Mouse (Mus musculus) ES-CJ7 (cell line): Measurements from ENCODE around the gene Plb1.

Experiments used
- DNase-seq: peaks from one replicate; pipeline ENCODE4 v3.0.0; 2011; ENCODE audit warnings: low read depth, low spot score

Gene Plb1

DNA sequence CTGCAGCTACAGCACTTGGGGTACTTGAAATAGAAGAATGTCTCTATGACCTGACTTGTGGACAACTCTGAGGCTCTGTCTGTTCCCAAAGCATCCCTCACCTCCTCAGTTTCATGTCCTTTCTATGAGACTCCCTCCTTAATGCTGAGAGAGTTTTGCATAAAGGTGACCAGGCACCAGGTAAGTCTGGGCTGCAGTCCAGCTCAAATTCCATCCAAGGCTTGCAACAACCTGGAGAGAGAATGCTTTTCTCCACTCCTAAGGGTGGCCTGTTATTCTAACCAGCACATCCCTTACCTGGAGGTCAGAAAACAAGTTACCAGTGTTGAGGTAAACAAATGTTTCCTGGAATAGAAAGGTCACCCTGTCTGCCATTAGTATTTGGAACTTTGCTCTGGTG is 159.8 kb downstream of the Plb1 start:
- DNase-seq = no peak

DNA sequence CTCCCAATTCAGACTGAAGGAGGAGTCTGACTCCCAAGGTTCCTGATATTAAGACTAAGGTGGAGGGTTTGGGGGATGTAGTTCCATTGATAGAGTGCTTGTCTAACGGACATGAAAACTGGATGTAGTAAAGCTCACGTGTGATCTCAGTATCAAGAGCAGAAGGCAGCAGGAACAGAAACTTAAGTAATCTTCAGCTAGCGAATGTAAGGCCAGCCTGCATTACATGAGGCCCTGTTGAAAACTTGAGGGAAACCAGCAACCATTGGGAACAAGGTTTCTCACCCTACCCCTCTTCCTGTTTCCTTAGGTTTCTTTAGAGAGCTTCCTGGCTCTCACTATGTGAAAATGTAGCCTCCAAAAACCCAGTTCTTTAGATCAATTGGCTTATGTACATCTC is 162.1 kb downstream of the Plb1 start:
- no peak for DNase-seq

DNA sequence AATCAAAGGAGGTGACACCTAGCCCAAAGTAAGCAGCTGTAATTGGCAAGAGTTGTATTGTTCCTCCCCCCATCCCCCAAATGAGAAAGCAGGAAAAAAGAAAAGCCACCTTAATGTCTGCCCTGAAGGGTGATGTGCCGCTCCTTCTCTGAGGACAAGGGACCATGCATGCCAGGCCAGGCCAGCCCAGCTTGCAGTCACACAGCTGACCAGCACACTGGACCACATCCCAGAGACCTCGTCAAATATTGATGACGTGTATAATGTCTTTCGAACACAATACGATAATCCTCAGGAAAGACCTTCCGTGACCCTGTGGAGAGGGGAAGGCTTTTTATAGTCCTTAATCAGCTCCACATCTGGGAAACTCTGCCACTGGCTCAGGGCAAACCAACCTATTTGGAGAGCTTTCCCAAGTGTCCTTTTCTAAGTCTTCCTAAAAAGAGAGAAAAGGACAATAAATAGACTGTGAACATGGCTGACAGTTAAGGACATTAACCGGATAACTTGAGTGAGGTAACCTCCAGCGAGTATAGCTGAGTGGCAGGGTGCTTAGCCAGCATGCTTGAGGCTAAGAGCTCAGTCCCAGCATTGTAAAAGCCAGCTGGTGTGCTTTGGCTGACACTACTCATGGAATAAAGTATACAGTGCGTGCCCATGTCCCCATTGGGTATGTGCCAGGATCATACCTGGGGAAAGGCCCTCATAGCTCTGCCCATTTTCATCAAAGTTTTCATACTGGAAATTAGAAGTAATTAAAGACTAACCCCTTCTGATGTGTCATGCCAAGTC is 162.8 kb downstream of the Plb1 start:
- DNase-seq = no peak

DNA sequence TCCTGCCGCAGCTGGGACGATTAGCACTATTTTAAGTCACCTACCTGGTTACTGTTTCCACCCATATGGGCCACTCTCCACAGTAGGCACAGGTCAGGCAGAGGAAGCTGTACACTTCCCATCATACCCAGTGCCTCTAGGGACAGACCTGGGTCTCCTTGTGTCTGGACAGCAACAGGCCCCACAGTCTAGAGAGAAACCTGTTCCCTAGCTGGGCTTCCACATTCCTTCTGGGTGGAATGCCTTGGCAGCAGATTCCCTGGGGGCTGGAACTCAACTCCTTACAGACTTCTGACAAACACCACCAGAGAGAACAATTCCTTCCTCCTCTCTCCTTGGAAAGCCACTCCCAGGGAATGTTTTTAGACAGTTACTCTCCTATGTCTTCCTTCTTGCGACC is 165.2 kb downstream of the Plb1 start:
- no peak for DNase-seq

DNA sequence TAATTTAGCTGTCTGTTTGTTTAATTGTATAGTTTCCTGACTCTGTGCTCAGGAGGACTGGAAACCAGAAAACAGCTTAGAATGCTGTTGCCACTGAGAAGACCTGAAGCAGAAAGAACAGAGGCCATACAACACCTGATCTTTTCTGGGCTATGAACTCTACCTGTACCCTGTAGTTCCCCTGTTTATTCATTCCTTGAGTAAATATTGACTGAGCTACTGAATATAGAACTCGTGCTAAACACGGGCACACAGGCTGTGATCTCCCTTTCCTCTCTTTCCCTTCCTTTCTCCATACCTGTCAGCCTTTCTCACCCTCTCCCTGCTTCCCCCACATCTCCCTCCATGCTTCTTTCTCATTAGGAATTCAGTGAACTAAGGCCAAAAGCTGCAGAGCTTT is 168.4 kb downstream of the Plb1 start:
- DNase-seq = no peak

DNA sequence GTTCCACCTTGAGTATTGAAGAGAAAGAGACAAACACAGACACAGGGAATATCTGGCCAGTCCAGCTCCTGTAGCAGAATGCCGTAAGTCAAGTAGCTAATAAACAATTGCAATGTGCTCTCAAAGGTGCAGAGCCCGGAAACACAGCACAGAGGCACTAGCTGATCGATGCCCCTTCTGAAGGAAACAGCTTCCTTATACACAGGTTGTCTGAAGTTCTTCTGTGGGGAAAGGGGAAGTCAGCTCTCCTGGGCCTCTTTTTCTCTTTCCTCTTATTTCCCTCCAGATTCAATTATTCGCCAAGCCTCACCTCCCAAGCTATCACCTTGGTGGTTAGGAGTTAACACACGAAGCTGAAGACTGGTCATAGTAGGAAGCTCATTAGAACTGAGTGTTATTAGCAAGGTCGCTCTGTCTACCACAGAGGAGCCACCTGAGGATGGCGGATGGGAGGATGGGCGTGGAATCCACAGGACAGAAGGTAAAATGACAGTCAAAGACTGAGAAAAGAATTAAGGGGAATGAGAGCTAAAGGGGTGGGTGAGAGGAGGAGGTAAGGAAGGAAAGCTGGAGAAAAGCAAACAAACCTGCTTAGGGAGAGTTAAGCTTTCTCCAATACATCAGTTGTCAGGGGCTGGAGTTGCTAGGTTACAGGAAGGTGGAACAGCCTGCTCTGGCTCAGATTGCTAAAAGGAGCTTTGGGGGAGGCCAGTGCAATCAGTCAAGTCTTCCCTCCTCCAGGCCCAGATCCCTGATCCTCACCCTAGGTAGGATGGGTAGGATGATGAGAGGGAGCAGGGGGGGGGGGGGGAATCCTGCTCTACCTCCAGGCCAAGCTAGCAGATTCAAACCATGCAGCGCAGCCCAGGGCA is 170.8 kb downstream of the Plb1 start:
- no peak for DNase-seq

DNA sequence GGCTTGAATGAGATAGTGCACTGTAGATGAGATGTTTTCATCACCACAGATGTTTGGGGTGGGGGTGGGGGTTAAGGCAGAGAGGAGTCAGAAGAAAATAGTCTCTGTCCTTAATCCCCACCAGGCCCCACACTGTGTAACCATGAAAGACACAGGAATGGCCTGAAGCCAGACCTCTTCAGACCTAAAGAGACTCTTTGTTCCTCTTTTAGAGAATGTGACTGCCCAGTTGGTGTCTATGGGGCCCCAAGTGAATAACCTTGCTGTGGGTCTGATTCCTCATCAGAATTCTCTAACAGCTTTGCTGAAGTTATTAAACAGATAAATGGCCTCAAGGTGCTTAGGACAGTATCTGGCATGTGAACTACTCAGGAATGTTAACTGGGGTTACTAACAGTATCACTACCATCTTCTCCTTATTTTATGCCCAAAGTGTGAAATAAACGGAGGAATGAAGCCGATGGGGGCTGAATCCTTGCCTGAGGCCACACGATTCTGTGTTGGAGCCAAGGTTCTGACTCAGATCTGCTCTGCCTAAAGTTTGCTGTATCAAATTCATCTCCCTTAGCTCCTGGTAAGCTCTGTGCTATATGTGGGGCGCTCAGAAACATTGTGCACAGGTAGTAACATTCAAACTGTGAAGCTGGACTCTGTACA is 172.8 kb downstream of the Plb1 start:
- no peak for DNase-seq

DNA sequence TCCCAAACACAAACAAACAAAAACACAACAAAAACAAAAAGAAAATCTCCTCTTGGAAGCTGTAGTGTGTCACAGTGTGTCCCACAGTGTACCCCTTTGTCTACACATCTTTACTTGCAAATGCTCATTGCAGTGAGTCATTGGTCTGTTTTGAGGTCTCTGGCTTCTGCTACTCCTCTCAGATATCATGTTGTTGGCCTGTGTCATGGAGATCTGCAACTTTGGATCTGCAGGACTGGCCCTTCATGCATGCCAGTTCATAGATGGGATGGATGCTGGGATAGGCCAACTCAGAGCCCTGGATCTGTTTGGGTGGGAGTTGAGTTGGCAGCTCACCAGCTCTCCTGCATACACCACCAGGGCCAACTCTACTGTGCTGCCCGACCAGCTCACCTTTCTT is 176.3 kb downstream of the Plb1 start:
- no peak for DNase-seq

DNA sequence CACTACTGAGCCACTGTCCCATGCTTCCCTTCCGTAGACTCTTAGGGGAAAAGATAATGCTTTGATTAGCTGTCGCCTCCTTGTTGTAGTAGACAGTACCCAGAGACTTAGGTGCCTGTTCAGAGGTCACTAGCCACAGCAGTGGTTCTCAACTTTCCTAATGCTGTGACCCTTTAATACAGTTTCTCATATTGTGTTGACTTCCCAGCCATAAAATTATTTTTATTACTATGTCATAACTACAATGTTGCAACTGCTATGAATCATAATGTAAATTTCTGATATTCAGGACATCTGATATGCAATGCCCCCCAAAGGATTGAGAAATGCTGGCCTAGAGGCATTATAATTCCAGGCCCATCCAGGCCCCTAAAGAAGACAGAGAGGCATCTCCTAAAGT is 177.2 kb downstream of the Plb1 start:
- DNase-seq = no peak

DNA sequence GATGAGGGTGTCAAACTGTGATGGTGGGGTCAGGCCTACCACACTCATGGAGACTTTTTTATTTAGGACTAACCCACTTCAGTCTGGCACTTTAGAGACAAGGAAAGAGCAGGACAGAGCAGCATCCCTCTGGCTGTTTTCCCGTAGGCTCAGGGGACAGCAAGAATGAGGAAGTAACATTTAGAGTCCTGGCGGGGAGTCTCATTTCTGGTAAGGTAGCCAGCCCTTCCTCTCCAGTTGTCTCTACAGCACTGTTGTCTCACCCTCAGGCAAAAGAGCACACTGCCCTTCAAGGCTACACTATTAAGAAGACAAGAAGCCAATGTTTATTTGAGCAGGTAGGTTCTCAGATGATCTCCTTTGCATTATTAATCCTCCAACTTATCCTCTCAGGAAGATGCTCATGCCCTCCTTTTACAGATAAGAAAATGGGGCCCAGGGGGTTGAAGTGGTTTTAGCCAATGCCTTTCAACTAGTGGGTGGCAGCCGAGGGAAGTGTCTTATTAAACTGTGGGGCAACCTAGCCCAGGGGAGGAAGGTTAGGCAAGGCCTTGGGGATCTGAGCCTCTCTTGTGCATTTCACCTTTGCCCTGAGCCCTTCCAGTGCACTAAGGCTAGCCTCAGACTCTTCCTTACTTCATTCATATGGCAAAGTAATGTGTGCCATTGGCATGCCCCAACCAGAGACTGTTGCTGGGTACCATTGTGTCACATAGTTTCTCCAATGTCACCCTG is 178.6 kb downstream of the Plb1 start:
- no peak for DNase-seq

DNA sequence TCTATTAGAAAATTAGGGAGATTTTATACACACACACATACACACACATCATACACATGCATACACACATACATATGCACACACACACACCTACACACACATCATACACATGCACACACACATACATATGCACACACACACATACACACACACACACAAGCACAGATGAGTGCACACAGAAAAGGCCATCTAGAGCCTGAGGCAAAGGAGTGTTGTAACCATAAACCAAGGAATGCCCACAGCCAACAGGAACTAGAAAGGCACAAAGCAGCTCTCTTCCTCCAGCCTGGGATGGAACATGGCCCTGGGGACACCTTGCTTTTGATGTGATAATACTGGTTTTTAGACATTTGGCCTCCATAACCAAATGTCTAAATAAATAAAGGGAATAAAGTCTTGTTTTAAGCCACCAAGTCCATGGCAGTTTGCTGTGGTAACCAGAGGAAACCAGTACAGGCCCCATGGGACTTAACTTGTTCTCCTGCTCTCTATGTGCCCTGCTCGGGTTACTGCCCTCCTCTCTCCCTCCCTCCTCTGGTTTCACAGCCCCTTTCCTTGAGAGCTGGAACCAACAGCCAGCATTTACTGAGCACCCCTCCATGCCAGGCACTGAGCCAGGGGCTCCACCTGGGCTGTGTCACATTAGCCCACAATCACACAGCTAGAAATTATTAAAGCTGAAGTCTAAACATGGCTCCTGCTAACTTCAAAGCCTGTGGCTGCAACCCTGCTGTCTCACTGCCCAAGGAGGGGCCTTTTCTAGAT is 179.9 kb downstream of the Plb1 start:
- no peak for DNase-seq

DNA sequence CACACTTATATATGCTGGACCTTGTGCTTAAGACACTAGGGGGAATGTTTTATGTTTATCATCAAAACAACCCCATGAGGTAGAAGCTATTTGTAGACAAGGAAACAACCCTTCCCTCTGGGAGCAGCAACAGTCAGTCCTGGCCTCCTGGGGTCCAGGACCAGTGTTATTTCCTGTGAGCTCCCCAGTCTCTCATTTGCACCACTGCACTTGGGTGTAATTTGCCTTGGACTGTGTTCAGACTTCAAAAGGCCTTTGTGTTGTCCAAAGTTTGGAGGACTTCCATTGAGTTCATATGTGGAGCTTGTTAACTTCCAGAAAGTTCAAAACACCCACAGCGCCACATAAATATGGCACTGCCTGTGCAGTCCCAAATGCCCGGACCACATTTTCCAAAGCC is 180.6 kb downstream of the Plb1 start:
- DNase-seq = no peak

DNA sequence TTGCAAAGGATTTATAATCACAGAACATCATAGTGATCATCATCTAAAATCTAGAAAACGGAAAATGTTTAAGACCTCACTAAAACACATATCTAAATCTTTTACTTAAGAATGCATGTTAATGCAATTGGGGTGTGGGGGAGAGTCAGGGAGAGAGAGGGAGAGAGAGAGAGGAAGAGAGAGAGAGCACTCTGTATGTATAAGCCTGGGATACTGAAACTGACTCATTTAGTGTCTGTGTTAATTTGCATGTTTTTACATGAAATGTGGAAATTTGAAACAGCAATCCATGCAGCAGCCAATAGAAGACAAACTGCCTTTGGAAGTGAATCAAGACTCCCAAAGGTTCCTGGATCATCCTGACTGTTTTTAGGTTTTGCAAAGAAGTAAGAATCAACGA is 181.1 kb downstream of the Plb1 start:
- DNase-seq = no peak

DNA sequence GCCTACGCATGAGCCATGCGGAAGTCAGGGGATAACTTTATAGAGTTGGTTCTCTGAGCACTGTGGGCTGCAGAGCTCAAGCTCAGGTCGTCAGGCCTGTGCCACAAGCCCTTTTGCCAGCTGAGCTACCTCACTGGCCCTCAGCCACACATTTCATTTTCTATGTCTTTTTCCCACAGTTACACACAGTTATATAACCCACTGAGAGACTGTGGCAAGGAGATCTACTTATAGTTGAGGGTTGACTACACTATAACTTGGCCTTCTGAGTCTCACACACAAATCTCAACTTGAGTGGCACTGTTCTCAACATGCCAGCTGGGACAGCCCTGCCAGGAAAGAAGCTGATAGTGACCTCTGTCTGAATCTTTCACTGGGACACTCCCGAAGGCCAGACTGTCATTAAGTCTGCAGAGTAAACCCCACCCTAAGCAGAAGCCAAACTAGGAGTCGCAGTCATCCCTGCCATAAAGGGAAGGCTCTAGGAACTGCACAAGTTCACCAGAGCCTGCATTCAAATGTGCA is 182.0 kb downstream of the Plb1 start:
- no peak for DNase-seq

DNA sequence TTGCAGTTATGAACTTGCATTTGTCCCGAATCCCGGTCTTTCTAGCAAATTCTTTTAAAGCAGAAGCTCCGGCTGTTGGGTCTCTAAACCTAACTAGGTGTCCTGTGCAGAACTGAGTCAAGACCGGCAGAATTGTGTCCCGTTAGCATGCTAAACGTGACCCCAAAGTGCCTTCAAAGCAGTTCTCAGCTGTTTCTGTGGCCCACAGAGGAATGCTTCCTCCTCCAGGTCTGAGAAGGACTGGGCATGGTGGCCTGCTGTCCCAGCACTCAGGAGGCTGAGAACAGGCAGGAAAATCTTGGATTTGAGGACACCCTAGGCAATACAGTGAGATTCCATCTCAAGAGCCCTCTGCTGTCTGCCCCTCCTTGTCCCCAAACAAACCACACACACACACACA is 183.0 kb downstream of the Plb1 start:
- DNase-seq = no peak
